Mouse (Mus musculus) ES-Bruce4 (cell line): ENCODE results near the gene Pttg1ip.

Experiments
- CTCF ChIP-seq: IDR thresholded peaks from one replicate; pipeline ENCODE4 v1.8.1; 2011; ENCODE audit warnings: low read depth, low read length
- POLR2A ChIP-seq: IDR thresholded peaks from one replicate; pipeline ENCODE4 v1.8.1; 2011; ENCODE audit warnings: low read length; ENCODE audit not compliant: insufficient read depth

DNA sequence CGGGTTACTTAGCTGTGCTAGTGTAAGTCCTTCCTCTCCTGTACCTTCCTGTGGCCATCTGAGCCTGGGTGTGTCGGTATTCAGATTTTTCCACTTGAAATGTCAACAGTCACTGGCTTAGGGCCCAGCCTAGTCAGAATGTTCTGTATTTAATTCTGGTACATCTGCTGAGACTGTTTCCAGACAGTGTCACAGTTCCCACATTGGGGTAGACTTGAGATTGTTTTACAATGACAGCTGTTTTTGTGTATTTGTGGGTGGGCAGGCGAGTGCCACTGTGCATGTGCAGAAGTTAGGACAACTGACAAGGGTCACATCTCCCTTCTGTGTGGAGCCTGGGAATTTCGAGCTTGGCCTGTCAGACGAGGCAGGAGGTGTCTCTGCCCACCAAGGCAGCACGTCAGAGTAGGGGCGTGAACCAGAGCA lies 43.1 kb downstream of the Pttg1ip start:
- TF ChIP-seq CTCF (no peak), POLR2A (no peak)
